Mouse (Mus musculus) ES-Bruce4 (cell line): ENCODE data around the gene Lax1.

Source experiments
- CTCF ChIP-seq: IDR thresholded peaks from one replicate; pipeline ENCODE4 v1.8.1; 2011; ENCODE audit warnings: low read depth, low read length
- POLR2A ChIP-seq: IDR thresholded peaks from one replicate; pipeline ENCODE4 v1.8.1; 2011; ENCODE audit warnings: low read length; ENCODE audit not compliant: insufficient read depth

DNA sequence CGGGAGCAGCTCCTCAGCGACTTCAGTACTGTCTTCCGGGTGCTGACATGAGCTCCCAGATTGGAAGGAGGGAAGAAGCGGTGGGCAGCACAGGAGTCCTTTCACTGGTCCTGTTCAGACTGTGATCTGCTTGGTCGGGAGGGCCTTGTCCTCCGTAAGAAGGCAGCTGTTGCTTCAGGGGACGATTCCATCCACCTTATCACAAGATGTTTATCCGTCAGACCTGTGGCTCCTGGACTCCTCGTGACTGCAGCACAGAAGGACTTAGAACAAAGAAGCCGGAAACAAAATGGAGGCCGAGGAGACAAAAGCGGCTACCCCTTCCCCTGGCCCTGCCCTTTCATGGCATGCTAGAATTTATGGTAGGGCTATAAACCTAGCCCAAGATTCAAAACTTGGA is 19.7 kb downstream of the Lax1 start:
- TF ChIP-seq POLR2A (peak; percentile 91), CTCF (no peak)
